Mouse (Mus musculus) G1E (cell line): ENCODE measurements around the gene Cited4. TPM values are rescaled to one million over a fixed set of nuclear protein-coding genes. Genes with fewer than 3 reads are reported as not detected.

Source experiments
- ATAC-seq: 2 replicates; pipeline ENCODE4 v1.8.0; 2016; ENCODE audit warnings: mild to moderate bottlenecking; ENCODE audit not compliant: insufficient number of reproducible peaks, poor library complexity, low FRiP score, severe bottlenecking; ENCODE audit errors: extremely low read depth
- DNase-seq: peaks from one replicate; pipeline ENCODE4 v3.0.0; 2012; ENCODE audit warnings: low spot score
- H3K27me3 ChIP-seq: 2 replicates; pipeline ENCODE4 v1.6.1; 2012; ENCODE audit warnings: mild to moderate bottlenecking, low read length, inconsistent platforms; ENCODE audit not compliant: insufficient read depth
- H3K36me3 ChIP-seq: replicated peaks from 2 replicates; pipeline ENCODE3; 2012; ENCODE audit warnings: mild to moderate bottlenecking, inconsistent platforms
- H3K4me1 ChIP-seq: 2 replicates; pipeline ENCODE4 v1.6.1; 2012; ENCODE audit warnings: low read depth, low read length, inconsistent platforms, mixed read lengths; ENCODE audit not compliant: insufficient read depth
- H3K4me3 ChIP-seq: 2 replicates; pipeline ENCODE4 v1.5.1; 2012; ENCODE audit warnings: low read depth, mild to moderate bottlenecking, inconsistent platforms, low read length, moderate library complexity, mixed read lengths
- H3K9me3 ChIP-seq: replicated peaks from 2 replicates; pipeline ENCODE4 v1.6.1; 2012; ENCODE audit warnings: inconsistent platforms
- CTCF ChIP-seq: IDR thresholded peaks from 2 replicates; pipeline ENCODE4 v1.5.1; 2012; ENCODE audit warnings: low read depth, low read length, inconsistent platforms, mixed read lengths
- GATA1 ChIP-seq: IDR thresholded peaks from 2 replicates; pipeline ENCODE4 v1.6.1; 2012; ENCODE audit warnings: borderline replicate concordance, low read length, inconsistent platforms, mixed read lengths
- GATA2 ChIP-seq: IDR thresholded peaks from 2 replicates; pipeline ENCODE4 v1.6.1; 2012; ENCODE audit warnings: low read depth, low read length, inconsistent platforms, borderline replicate concordance
- POLR2AphosphoS5 ChIP-seq: IDR thresholded peaks from 2 replicates; pipeline ENCODE4 v1.6.1; 2012; ENCODE audit warnings: low read depth, low read length, inconsistent platforms; ENCODE audit not compliant: insufficient replicate concordance
- TAL1 ChIP-seq: conservative IDR thresholded peaks from 2 replicates; pipeline ENCODE4 v1.6.1; 2012; ENCODE audit warnings: low read depth, low read length, inconsistent platforms, mixed read lengths
- polyA plus RNA-seq: library from polyadenylated mRNA; stranded (reverse); fragments of >175 nt; gene quantifications from 2 replicates; pipeline ENCODE4 v1.2.3, GENCODE M21; 2012
- total RNA-seq, 2 experiments: library from RNA; stranded (forward) in 1 of 2; stranded (reverse) in 1 of 2; fragments of 200-1000 nt in 1 of 2; fragments of >200 nt in 1 of 2; fragmentation: Nextera tagmentation in 1 of 2; gene quantifications; 2 replicates each; pipeline ENCODE4 v1.2.3; 2014 to 2017

Gene Cited4
- total and polyA plus RNA-seq, 3 experiments: 65.4 to 625 (median 82.3) TPM

DNA sequence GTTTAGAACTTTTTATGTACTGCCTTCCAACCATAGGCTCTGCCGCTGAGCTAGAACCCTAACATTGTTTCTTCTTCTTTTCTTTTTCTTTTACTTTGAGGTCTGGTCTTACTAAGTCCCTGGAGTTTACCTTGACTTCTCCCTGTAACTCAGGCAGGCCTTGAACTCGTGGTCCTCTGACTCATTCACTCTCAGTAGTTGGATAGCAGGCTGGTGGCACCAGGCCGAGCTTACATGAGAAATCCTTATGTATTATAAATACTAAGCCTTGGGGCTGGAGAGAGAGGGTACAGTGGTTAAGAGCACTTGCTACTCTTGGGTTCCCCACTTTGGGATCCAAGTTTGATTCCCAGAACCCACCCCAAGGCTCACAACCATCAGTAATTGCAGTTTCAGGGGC is 7.2 kb downstream of the Cited4 start:
- TF ChIP-seq POLR2AphosphoS5: no peak
- TF ChIP-seq GATA1: no peak
- no peak for TF ChIP-seq CTCF
- TF ChIP-seq TAL1: no peak
- no peak for TF ChIP-seq GATA2
- no peak for ATAC-seq
- no peak for DNase-seq
- peaks cover 4% of the 10 kb centered on the region for H3K36me3 ChIP-seq
- H3K4me1 ChIP-seq: peaks cover 87% of the 10 kb centered on the region
- no peaks in the 10 kb centered on the region; the same call in 1 of the 2 replicates for H3K9me3 ChIP-seq
- no peak overlapping the region for H3K4me3 ChIP-seq
- H3K27me3 ChIP-seq: no peaks in the 10 kb centered on the region

DNA sequence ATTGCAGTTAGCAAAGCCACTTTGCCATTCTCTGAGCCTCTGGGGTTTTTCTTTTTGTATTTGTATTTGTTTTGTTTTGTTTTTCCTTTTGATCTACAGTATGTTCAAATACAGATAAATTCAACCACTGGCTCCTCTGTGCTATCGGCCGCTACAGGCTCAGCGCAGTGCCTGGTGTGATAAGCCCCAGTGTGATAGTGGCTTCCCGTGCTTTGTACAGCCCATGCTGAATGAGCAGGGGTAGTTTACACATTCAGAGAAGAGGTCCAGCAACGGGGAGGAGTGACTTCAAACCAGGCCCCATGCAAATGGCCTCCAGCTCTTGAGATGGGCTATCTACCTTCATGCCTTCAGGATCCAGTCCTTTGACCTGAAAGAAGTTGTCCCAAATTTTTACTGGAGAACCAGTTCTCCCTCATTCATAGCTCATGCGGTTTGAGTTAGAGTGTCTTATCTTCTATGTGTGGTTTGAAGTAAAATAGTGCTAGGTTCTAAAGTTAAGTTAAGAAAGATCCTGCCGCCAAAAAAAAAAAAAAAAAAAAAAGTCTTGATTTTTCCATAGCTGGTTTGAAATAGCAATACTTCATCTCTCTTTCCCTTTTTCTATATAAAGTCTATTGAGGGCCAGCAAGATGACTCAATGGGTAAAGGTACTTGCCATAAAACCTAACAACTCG is 8.5 kb downstream of the Cited4 start:
- ATAC-seq: peak; percentile 98
- Histone ChIP-seq H3K4me1 (peaks cover 84% of the 10 kb centered on the region), H3K9me3 (peaks cover 3% of the 10 kb centered on the region; the same call in 1 of the 2 replicates), H3K4me3 (no peak overlapping the region; the same call in 1 of the 2 replicates), H3K27me3 (no peaks in the 10 kb centered on the region), H3K36me3 (no peaks in the 10 kb centered on the region)
- peak; percentile 90 for TF ChIP-seq TAL1
- no peak for TF ChIP-seq GATA2
- peak; percentile 71 for DNase-seq

- ATAC-seq (no peak), DNase-seq (no peak)
- no peak overlapping the region; the same call in 1 of the 2 replicates for H3K4me3 ChIP-seq
- H3K9me3 ChIP-seq: peaks cover 3% of the 10 kb centered on the region; the same call in 1 of the 2 replicates
- no peak for TF ChIP-seq GATA1
- TF ChIP-seq POLR2AphosphoS5: no peak
- no peak for TF ChIP-seq GATA2
- TF ChIP-seq CTCF: no peak
- TF ChIP-seq TAL1: no peak
- H3K36me3 ChIP-seq: no peaks in the 10 kb centered on the region
- H3K4me1 ChIP-seq: peaks cover 82% of the 10 kb centered on the region
- no peaks in the 10 kb centered on the region for H3K27me3 ChIP-seq
Measured at GRCm38 (mm10) chr4:120675640-120676039, 9.3 kb downstream of the Cited4 start.

GRCm38 (mm10) chr4:120680953-120681352 is 14.6 kb downstream of the Cited4 start:
- ATAC-seq: no peak
- Histone ChIP-seq H3K9me3 (peaks cover 3% of the 10 kb centered on the region; the same call in 1 of the 2 replicates), H3K4me1 (peaks cover 68% of the 10 kb centered on the region), H3K36me3 (no peaks in the 10 kb centered on the region), H3K27me3 (no peaks in the 10 kb centered on the region), H3K4me3 (peak overlapping the region; percentile 8; the same call in 1 of the 2 replicates)
- no peak for DNase-seq
- TF ChIP-seq CTCF (peak; percentile 59), GATA1 (no peak)

- peak; percentile 54 for DNase-seq
- TF ChIP-seq CTCF: peak; percentile 75
- no peak for TF ChIP-seq POLR2AphosphoS5
- Histone ChIP-seq H3K36me3 (no peaks in the 10 kb centered on the region), H3K4me1 (peaks cover 60% of the 10 kb centered on the region), H3K27me3 (no peaks in the 10 kb centered on the region), H3K9me3 (peaks cover 3% of the 10 kb centered on the region; the same call in 1 of the 2 replicates), H3K4me3 (no peak overlapping the region; the same call in 1 of the 2 replicates)
- ATAC-seq: no peak
Measured at GRCm38 (mm10) chr4:120682168-120682567, 15.8 kb downstream of the Cited4 start.

GRCm38 (mm10) chr4:120683278-120683997 is 17.1 kb downstream of the Cited4 start:
- H3K36me3 ChIP-seq: no peaks in the 10 kb centered on the region
- peaks cover 54% of the 10 kb centered on the region for H3K4me1 ChIP-seq
- DNase-seq (peak; percentile 50), ATAC-seq (peak; percentile 78)
- H3K27me3 ChIP-seq: no peaks in the 10 kb centered on the region
- TF ChIP-seq GATA2: no peak
- peak; percentile 41; the same call in 1 of the 2 replicates for TF ChIP-seq TAL1
- H3K9me3 ChIP-seq: peaks cover 3% of the 10 kb centered on the region; the same call in 1 of the 2 replicates
- peak overlapping the region; percentile 20; the same call in 1 of the 2 replicates for H3K4me3 ChIP-seq

DNA sequence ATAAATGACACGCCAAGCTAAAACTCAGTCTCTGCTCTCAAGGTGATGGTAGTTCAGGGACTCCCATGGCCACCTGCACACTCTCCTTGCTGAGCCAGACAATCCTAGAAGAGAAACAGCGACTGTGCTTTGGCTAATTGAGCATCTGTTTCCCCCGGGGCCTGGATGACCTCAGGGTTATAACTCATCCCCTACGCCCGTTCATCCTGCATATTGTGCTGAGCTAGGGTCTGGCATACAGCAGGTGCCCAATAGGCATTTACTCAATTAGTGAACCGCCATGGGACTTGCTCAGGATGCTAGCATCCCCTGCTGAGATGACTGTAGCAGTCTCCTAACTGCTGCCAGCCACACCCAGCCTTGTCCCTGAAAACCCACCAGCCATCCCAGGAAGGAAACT is 20.9 kb downstream of the Cited4 start:
- H3K4me1 ChIP-seq: peaks cover 24% of the 10 kb centered on the region
- no peak for DNase-seq
- H3K9me3 ChIP-seq: no peaks in the 10 kb centered on the region
- H3K4me3 ChIP-seq: no peak overlapping the region
- peaks cover 7% of the 10 kb centered on the region; the same call in 1 of the 2 replicates for H3K27me3 ChIP-seq
- ATAC-seq: no peak
- H3K36me3 ChIP-seq: no peaks in the 10 kb centered on the region
- no peak for TF ChIP-seq POLR2AphosphoS5
- no peak for TF ChIP-seq TAL1
- TF ChIP-seq GATA1: no peak
- TF ChIP-seq GATA2: no peak
- no peak for TF ChIP-seq CTCF
